Mouse (Mus musculus): ENCODE data around the gene Gtpbp2. TPM values are rescaled to one million over a fixed set of nuclear protein-coding genes. Genes with fewer than 3 reads are reported as not detected.
A peak's percentile ranks its signal among the peaks of the same experiment; 100 is the strongest.

Gene Gtpbp2
- 41.7 and 182 TPM in 2 replicates for total RNA-seq (2014; fragmentation: Nextera tagmentation)
- total RNA-seq (2017), result 30.3 and 31.8 TPM in 2 replicates
- 55.0 and 61.1 TPM in 2 replicates for polyA plus RNA-seq (2012)

GRCm38 (mm10) chr17:46160686-46161085, at the start of gene Gtpbp2:
Gtpbp2 (plus strand) TSS chr17:46161032.
- Histone ChIP-seq H3K9me3 (replicated peaks) (no peaks in the 10 kb centered on the region), H3K36me3 (replicated peaks) (peaks cover 26% of the 10 kb centered on the region), H3K27me3 (ENCODE audit: insufficient read depth, low read length) (no peaks in the 10 kb centered on the region), H3K4me3 (ENCODE audit: low read depth, low read length) (peak within 1 kb of the TSS; percentile 74), H3K4me1 (ENCODE audit: insufficient read depth, low read depth, low read length) (peaks cover 68% of the 10 kb centered on the region)
- ATAC-seq (ENCODE audit: extremely low read depth, insufficient number of reproducible peaks, low FRiP score, poor library complexity, severe bottlenecking), result peak; percentile 92
- peak; percentile 88 for DNase-seq (ENCODE audit: low spot score)
- TF ChIP-seq GATA2 (IDR thresholded peaks at IDR 0.05; ENCODE audit: borderline replicate concordance, low read depth, low read length) (no peak), GATA1 (IDR thresholded peaks at IDR 0.05; ENCODE audit: borderline replicate concordance, low read length) (no peak)

GRCm38 (mm10) chr17:46115489-46115888, 45.3 kb upstream of the Gtpbp2 start:
- Histone ChIP-seq H3K9me3 (replicated peaks) (no peaks in the 10 kb centered on the region), H3K4me1 (ENCODE audit: insufficient read depth, low read depth, low read length) (peaks cover 30% of the 10 kb centered on the region), H3K36me3 (replicated peaks) (peaks cover 81% of the 10 kb centered on the region), H3K4me3 (ENCODE audit: low read depth, low read length) (no peak overlapping the region), H3K27me3 (ENCODE audit: insufficient read depth, low read length) (no peaks in the 10 kb centered on the region)
- no peak for TF ChIP-seq TAL1 (conservative IDR thresholded peaks at IDR 0.05; ENCODE audit: low read depth, low read length)
- no peak for TF ChIP-seq POLR2AphosphoS5 (IDR thresholded peaks at IDR 0.05; ENCODE audit: insufficient replicate concordance, low read depth, low read length)
- no peak for TF ChIP-seq GATA2 (IDR thresholded peaks at IDR 0.05; ENCODE audit: borderline replicate concordance, low read depth, low read length)
- TF ChIP-seq GATA1 (IDR thresholded peaks at IDR 0.05; ENCODE audit: borderline replicate concordance, low read length), result no peak
- ATAC-seq (ENCODE audit: extremely low read depth, insufficient number of reproducible peaks, low FRiP score, poor library complexity, severe bottlenecking) (no peak), DNase-seq (ENCODE audit: low spot score) (no peak)

GRCm38 (mm10) chr17:46116138-46116537, 44.7 kb upstream of the Gtpbp2 start:
- TF ChIP-seq POLR2AphosphoS5 (IDR thresholded peaks at IDR 0.05; ENCODE audit: insufficient replicate concordance, low read depth, low read length) (no peak), GATA1 (IDR thresholded peaks at IDR 0.05; ENCODE audit: borderline replicate concordance, low read length) (no peak), TAL1 (conservative IDR thresholded peaks at IDR 0.05; ENCODE audit: low read depth, low read length) (no peak), GATA2 (IDR thresholded peaks at IDR 0.05; ENCODE audit: borderline replicate concordance, low read depth, low read length) (no peak), CTCF (IDR thresholded peaks at IDR 0.05; ENCODE audit: low read depth, low read length) (no peak)
- DNase-seq (ENCODE audit: low spot score) (no peak), ATAC-seq (ENCODE audit: extremely low read depth, insufficient number of reproducible peaks, low FRiP score, poor library complexity, severe bottlenecking) (no peak)
- H3K4me3 ChIP-seq (ENCODE audit: low read depth, low read length), result no peak overlapping the region
- H3K27me3 ChIP-seq (ENCODE audit: insufficient read depth, low read length), result no peaks in the 10 kb centered on the region
- peaks cover 30% of the 10 kb centered on the region for H3K4me1 ChIP-seq (ENCODE audit: insufficient read depth, low read depth, low read length)
- H3K36me3 ChIP-seq (replicated peaks), result peaks cover 82% of the 10 kb centered on the region
- no peaks in the 10 kb centered on the region for H3K9me3 ChIP-seq (replicated peaks)

GRCm38 (mm10) chr17:46116881-46117280, 44.0 kb upstream of the Gtpbp2 start:
- H3K36me3 ChIP-seq (replicated peaks), result peaks cover 84% of the 10 kb centered on the region
- DNase-seq (ENCODE audit: low spot score) (no peak), ATAC-seq (ENCODE audit: extremely low read depth, insufficient number of reproducible peaks, low FRiP score, poor library complexity, severe bottlenecking) (no peak)
- no peaks in the 10 kb centered on the region for H3K9me3 ChIP-seq (replicated peaks)
- TF ChIP-seq GATA1 (IDR thresholded peaks at IDR 0.05; ENCODE audit: borderline replicate concordance, low read length), result no peak
- no peak for TF ChIP-seq CTCF (IDR thresholded peaks at IDR 0.05; ENCODE audit: low read depth, low read length)
- no peak for TF ChIP-seq GATA2 (IDR thresholded peaks at IDR 0.05; ENCODE audit: borderline replicate concordance, low read depth, low read length)
- TF ChIP-seq POLR2AphosphoS5 (IDR thresholded peaks at IDR 0.05; ENCODE audit: insufficient replicate concordance, low read depth, low read length), result no peak
- no peak for TF ChIP-seq TAL1 (conservative IDR thresholded peaks at IDR 0.05; ENCODE audit: low read depth, low read length)
- H3K4me1 ChIP-seq (ENCODE audit: insufficient read depth, low read depth, low read length), result peaks cover 28% of the 10 kb centered on the region
- H3K4me3 ChIP-seq (ENCODE audit: low read depth, low read length), result no peak overlapping the region
- H3K27me3 ChIP-seq (ENCODE audit: insufficient read depth, low read length), result no peaks in the 10 kb centered on the region

GRCm38 (mm10) chr17:46117623-46118422, 43.0 kb upstream of the Gtpbp2 start:
- H3K4me3 ChIP-seq (ENCODE audit: low read depth, low read length), result no peak overlapping the region
- no peaks in the 10 kb centered on the region for H3K27me3 ChIP-seq (ENCODE audit: insufficient read depth, low read length)
- H3K36me3 ChIP-seq (replicated peaks), result peaks cover 87% of the 10 kb centered on the region
- peaks cover 21% of the 10 kb centered on the region for H3K4me1 ChIP-seq (ENCODE audit: insufficient read depth, low read depth, low read length)
- DNase-seq (ENCODE audit: low spot score) (no peak), ATAC-seq (ENCODE audit: extremely low read depth, insufficient number of reproducible peaks, low FRiP score, poor library complexity, severe bottlenecking) (no peak)
- H3K9me3 ChIP-seq (replicated peaks), result no peaks in the 10 kb centered on the region
- no peak for TF ChIP-seq GATA2 (IDR thresholded peaks at IDR 0.05; ENCODE audit: borderline replicate concordance, low read depth, low read length)
- TF ChIP-seq TAL1 (conservative IDR thresholded peaks at IDR 0.05; ENCODE audit: low read depth, low read length), result no peak

- ATAC-seq (ENCODE audit: extremely low read depth, insufficient number of reproducible peaks, low FRiP score, poor library complexity, severe bottlenecking) (no peak), DNase-seq (ENCODE audit: low spot score) (no peak)
- no peak for TF ChIP-seq CTCF (IDR thresholded peaks at IDR 0.05; ENCODE audit: low read depth, low read length)
- TF ChIP-seq POLR2AphosphoS5 (IDR thresholded peaks at IDR 0.05; ENCODE audit: insufficient replicate concordance, low read depth, low read length), result no peak
- TF ChIP-seq GATA1 (IDR thresholded peaks at IDR 0.05; ENCODE audit: borderline replicate concordance, low read length), result no peak
- no peak for TF ChIP-seq GATA2 (IDR thresholded peaks at IDR 0.05; ENCODE audit: borderline replicate concordance, low read depth, low read length)
- no peak for TF ChIP-seq TAL1 (conservative IDR thresholded peaks at IDR 0.05; ENCODE audit: low read depth, low read length)
Measured at GRCm38 (mm10) chr17:46118423-46118850, 42.4 kb upstream of the Gtpbp2 start.

More at GRCm38 (mm10) chr17:46118423-46118850, 42.4 kb upstream of the Gtpbp2 start:
- Histone ChIP-seq H3K9me3 (replicated peaks) (no peaks in the 10 kb centered on the region), H3K27me3 (ENCODE audit: insufficient read depth, low read length) (no peaks in the 10 kb centered on the region), H3K4me1 (ENCODE audit: insufficient read depth, low read depth, low read length) (peaks cover 18% of the 10 kb centered on the region), H3K36me3 (replicated peaks) (peaks cover 89% of the 10 kb centered on the region), H3K4me3 (ENCODE audit: low read depth, low read length) (no peak overlapping the region)

Measured in G1E (cell line).